Mouse (Mus musculus) hindbrain, embryonic 10.5 days (tissue): ENCODE measurements around the gene N4bp2. TPM values are rescaled to one million over a fixed set of nuclear protein-coding genes. Genes with fewer than 3 reads are reported as not detected.

Experiments
- DNase-seq: peaks from one replicate; pipeline ENCODE4 v3.0.0-alpha.2; 2017; ENCODE audit warnings: low spot score
- H3K27ac ChIP-seq: fragments of 300-500 bp; sonication (generic); 2 replicates; pipeline ENCODE4 v1.5.1; 2016; ENCODE audit warnings: mild to moderate bottlenecking, moderate library complexity
- H3K27me3 ChIP-seq: fragments of 300-500 bp; sonication (generic); 2 replicates; pipeline ENCODE4 v1.6.1; 2016; ENCODE audit warnings: mild to moderate bottlenecking; ENCODE audit not compliant: poor library complexity, insufficient read depth, severe bottlenecking
- H3K36me3 ChIP-seq: fragments of 300-500 bp; sonication (generic); 2 replicates; pipeline ENCODE4 v1.6.1; 2016; ENCODE audit warnings: mild to moderate bottlenecking, moderate library complexity
- H3K4me1 ChIP-seq: fragments of 300-500 bp; sonication (generic); replicated peaks from 2 replicates; pipeline ENCODE4 v1.6.1; 2016; ENCODE audit warnings: mild to moderate bottlenecking
- H3K4me3 ChIP-seq: fragments of 300-500 bp; sonication (generic); 2 replicates; pipeline ENCODE4 v1.5.1; 2016; ENCODE audit warnings: mild to moderate bottlenecking, moderate library complexity
- H3K9me3 ChIP-seq: fragments of 300-500 bp; sonication (generic); 2 replicates; pipeline ENCODE4 v1.6.1; 2016; ENCODE audit warnings: mild to moderate bottlenecking, moderate library complexity
- WGBS: fragments of 180-500 bp; shearing (Covaris S2); methylation state at CpG from one replicate; pipeline ENCODE4 v1.1.7; 2016; 5-methylcytosine and 5-hydroxymethylcytosine counted together
- polyA plus RNA-seq: library from polyadenylated mRNA; unstranded; fragments of >200 nt; fragmentation: Nextera tagmentation; extraction: Ambion mirVana; gene quantifications from 2 replicates; pipeline ENCODE4 v1.2.1, GENCODE M21; 2016

Gene N4bp2
- polyA plus RNA-seq, 1 experiment from 2014 or later, result 21.6 TPM

DNA sequence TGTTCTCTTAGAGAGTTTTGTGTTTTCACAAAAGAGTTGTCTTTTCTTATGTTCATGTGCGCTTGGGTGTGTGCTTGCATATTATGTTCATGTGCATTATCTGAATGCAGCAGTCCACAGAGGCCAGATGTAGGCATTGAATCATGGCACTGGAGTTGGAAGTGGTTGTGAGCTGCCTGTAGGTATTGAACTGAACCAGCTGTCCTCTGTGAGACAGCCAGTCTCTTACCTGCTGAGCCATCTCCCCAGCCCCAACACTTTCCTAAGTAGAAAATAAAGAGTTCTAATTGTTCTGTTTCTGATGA, 32.6 kb downstream of the N4bp2 start:
- H3K9me3 ChIP-seq, result no peaks in the 10 kb centered on the region
- no peak overlapping the region for H3K27ac ChIP-seq
- peaks cover 90% of the 10 kb centered on the region for H3K36me3 ChIP-seq
- no peaks in the 10 kb centered on the region for H3K4me1 ChIP-seq
- H3K27me3 ChIP-seq, result no peaks in the 10 kb centered on the region
- no peak overlapping the region for H3K4me3 ChIP-seq
- no peak for DNase-seq
- 95% methylated on average over 1 of the region's 1 CpGs for WGBS

GRCm38 (mm10) chr5:65823601-65824133, 60.3 kb downstream of the N4bp2 start:
- DNase-seq, result no peak
- peaks cover 92% of the 10 kb centered on the region for H3K36me3 ChIP-seq
- H3K9me3 ChIP-seq, result no peaks in the 10 kb centered on the region
- H3K27me3 ChIP-seq, result no peaks in the 10 kb centered on the region
- H3K27ac ChIP-seq, result no peak overlapping the region
- H3K4me1 ChIP-seq, result no peaks in the 10 kb centered on the region
- WGBS, result 75% methylated on average over 5 of the region's 5 CpGs
- no peak overlapping the region for H3K4me3 ChIP-seq

- 95% methylated on average over 4 of the region's 4 CpGs for WGBS
- Histone ChIP-seq H3K9me3 (no peaks in the 10 kb centered on the region), H3K27ac (no peak overlapping the region), H3K36me3 (peaks cover 81% of the 10 kb centered on the region), H3K27me3 (no peaks in the 10 kb centered on the region), H3K4me3 (no peak overlapping the region), H3K4me1 (no peaks in the 10 kb centered on the region)
- DNase-seq, result no peak
These were observed 63.2 kb downstream of the N4bp2 start for GRCm38 (mm10) chr5:65826476-65826875.

DNA sequence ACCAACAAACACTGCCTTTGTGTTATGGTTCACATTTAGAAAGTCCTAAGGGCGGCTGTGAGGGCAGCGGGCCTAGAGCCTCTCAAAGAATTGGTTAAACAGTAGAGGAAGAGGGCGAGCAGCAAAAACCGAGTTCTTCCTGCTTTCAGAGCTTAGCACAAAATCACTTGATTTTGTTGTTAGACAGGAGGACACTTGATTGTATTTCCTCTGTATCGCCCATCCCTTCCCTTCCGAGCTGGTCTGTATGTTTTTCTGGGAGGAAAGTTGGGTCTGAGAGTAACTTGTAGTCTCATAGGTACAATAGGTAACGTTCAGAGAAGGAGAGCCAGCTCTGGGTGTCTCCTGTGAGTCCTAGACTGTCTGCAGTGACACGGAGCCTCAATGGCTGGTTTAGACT, 63.8 kb downstream of the N4bp2 start:
- WGBS, result 90% methylated on average over 8 of the region's 8 CpGs
- Histone ChIP-seq H3K36me3 (peaks cover 81% of the 10 kb centered on the region), H3K4me3 (no peak overlapping the region), H3K4me1 (no peaks in the 10 kb centered on the region), H3K27me3 (no peaks in the 10 kb centered on the region), H3K27ac (no peak overlapping the region), H3K9me3 (no peaks in the 10 kb centered on the region)
- no peak for DNase-seq

GRCm38 (mm10) chr5:65828261-65828660, 64.9 kb downstream of the N4bp2 start:
- Histone ChIP-seq H3K27ac (no peak overlapping the region), H3K9me3 (no peaks in the 10 kb centered on the region), H3K4me1 (no peaks in the 10 kb centered on the region), H3K36me3 (peaks cover 77% of the 10 kb centered on the region), H3K4me3 (no peak overlapping the region), H3K27me3 (no peaks in the 10 kb centered on the region)
- DNase-seq, result no peak
- WGBS, result 95% methylated on average over 5 of the region's 5 CpGs

DNA sequence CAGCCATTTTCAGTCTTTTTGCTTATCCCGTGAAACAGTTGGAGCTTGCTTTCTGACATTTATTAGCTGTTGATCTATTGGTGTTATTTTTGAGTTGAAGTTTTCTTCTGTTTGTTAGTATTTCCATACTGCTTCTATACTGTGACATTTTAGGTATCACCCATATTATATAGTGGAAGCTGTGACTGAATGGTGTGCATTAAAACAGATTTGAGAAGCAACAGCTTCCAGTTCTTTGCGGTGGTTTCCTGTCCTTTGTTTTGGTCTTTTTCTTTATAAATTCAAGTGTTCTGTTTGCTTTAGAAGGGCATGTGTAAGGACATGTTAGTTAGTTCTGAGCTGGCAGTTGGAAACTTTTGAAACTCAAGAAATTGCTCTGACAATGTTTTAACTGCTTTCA, 65.7 kb downstream of the N4bp2 start:
- Histone ChIP-seq H3K27me3 (no peaks in the 10 kb centered on the region), H3K4me3 (no peak overlapping the region), H3K36me3 (peaks cover 69% of the 10 kb centered on the region), H3K27ac (no peak overlapping the region), H3K9me3 (no peaks in the 10 kb centered on the region), H3K4me1 (no peaks in the 10 kb centered on the region)
- WGBS, result 92% methylated on average over 2 of the region's 2 CpGs
- no peak for DNase-seq

DNA sequence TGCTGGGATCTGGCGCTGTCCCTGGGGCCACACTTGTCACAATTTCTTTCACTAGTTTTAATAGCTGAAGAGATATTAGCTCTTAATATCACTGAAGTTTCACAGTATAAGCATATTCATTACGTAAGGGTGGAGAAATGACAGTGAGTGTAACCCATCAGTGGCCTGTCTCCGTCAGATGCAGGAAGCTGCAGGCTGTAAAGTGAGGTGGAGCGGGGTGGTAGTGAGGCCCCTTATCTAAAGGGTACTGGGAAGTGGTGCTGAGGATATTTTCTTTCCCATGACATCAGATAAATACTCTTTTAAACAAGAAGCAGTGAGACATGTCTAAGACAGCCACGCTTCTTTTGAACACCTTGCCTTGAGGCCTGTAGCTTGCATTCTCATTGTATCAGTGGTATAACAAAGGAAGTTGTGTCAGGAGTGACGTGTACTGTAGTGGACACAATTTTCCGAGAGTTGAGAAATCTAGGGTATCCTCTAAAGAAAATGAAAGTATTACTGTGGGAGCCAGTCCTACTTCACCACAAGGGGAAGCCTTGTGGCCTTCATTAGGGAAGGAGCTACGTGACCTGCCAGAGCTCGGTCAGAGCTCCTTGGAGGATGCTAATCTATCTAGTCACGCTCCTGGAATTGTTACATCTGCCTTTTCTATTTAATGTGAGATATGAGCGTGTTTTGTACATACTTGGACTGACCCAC, 68.7 kb downstream of the N4bp2 start:
- Histone ChIP-seq H3K4me3 (no peak overlapping the region), H3K36me3 (peaks cover 47% of the 10 kb centered on the region), H3K4me1 (peaks cover 10% of the 10 kb centered on the region; the same call in 1 of the 2 replicates), H3K9me3 (no peaks in the 10 kb centered on the region), H3K27me3 (no peaks in the 10 kb centered on the region), H3K27ac (no peak overlapping the region)
- 93% methylated on average over 11 of the region's 11 CpGs for WGBS
- DNase-seq, result no peak

- Histone ChIP-seq H3K4me3 (no peak overlapping the region), H3K36me3 (peaks cover 40% of the 10 kb centered on the region), H3K9me3 (no peaks in the 10 kb centered on the region), H3K4me1 (peaks cover 13% of the 10 kb centered on the region; the same call in 1 of the 2 replicates), H3K27ac (no peak overlapping the region), H3K27me3 (no peaks in the 10 kb centered on the region)
- WGBS, result 78% methylated on average over 3 of the region's 3 CpGs
- DNase-seq, result no peak
These were observed 69.8 kb downstream of the N4bp2 start for GRCm38 (mm10) chr5:65833092-65833491.

- no peak overlapping the region for H3K27ac ChIP-seq
- no peaks in the 10 kb centered on the region for H3K27me3 ChIP-seq
- no peaks in the 10 kb centered on the region for H3K9me3 ChIP-seq
- H3K36me3 ChIP-seq, result peaks cover 37% of the 10 kb centered on the region
- no peak for DNase-seq
- H3K4me3 ChIP-seq, result no peak overlapping the region
- H3K4me1 ChIP-seq, result peaks cover 13% of the 10 kb centered on the region; the same call in 1 of the 2 replicates
- WGBS, result 92% methylated on average over 8 of the region's 8 CpGs
These were observed 70.6 kb downstream of the N4bp2 start for GRCm38 (mm10) chr5:65833766-65834498.

DNA sequence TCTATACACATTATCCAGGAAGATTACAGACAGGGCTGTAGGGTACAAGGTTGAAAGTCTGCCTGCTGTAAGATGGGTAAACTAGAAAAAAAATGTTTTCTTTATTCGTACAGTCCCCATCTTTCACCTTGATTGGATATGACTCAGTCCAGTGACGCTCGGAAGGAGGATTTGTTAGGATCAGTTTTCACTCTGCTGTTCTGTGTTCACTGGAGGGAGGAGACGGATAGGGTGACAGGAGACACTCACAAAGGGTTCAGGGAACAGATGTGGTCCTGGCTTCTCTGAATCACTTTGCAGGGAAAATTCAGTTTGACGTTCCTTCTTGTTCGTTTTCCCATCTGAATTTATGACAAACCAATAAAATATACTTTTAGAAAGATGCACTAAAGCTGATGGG, 74.7 kb downstream of the N4bp2 start:
- 73% methylated on average over 6 of the region's 6 CpGs for WGBS
- Histone ChIP-seq H3K9me3 (no peaks in the 10 kb centered on the region), H3K27ac (no peak overlapping the region), H3K4me3 (no peak overlapping the region), H3K4me1 (peaks cover 13% of the 10 kb centered on the region; the same call in 1 of the 2 replicates), H3K27me3 (no peaks in the 10 kb centered on the region), H3K36me3 (peaks cover 6% of the 10 kb centered on the region)
- no peak for DNase-seq

DNA sequence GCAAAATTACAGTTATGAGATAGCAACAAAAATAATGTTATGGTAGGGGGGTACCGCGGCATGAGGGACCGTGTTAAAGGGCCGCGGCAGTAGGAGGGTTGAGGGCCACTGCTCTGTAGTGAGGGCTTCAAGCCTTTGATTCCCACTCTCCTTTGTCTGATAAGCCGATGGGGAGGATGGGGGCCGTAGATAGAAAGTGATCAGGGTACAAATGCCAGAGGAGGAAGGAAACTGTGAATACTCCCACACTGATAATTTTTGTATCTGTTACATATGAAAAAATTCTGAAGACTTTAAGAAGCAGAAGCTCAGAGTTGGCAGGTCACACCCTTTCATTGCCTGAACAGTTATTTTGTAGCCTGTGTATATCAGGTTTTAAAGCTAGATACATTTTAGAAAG, 79.6 kb downstream of the N4bp2 start:
- Histone ChIP-seq H3K4me3 (no peak overlapping the region), H3K9me3 (no peaks in the 10 kb centered on the region), H3K4me1 (no peaks in the 10 kb centered on the region; the same call in 1 of the 2 replicates), H3K27ac (no peak overlapping the region), H3K27me3 (no peaks in the 10 kb centered on the region), H3K36me3 (no peaks in the 10 kb centered on the region)
- DNase-seq, result no peak
- 93% methylated on average over 7 of the region's 7 CpGs for WGBS

DNA sequence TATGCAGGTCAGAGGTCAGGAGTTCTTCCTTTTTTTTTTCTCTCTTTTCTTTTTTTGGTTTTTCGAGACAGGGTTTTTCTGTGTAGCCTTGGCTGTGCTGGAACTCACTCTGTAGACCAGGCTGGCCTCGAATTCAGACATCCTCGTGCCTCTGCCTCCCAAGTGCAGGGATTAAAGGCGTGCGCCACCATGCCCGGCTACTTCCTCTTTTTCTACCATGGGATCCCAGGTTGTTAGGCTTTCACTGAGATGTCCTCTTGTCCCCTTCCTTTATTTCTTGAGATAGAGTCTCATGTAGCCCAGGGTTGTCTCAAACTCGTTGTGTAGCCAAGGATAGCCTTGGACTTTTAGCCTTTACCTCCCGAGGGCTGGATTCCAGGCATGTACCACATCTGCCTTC, 83.2 kb downstream of the N4bp2 start:
- no peaks in the 10 kb centered on the region; the same call in 1 of the 2 replicates for H3K4me1 ChIP-seq

GRCm38 (mm10) chr5:65846958-65847357, 83.6 kb downstream of the N4bp2 start:
- Histone ChIP-seq H3K9me3 (no peaks in the 10 kb centered on the region), H3K4me3 (no peak overlapping the region), H3K4me1 (no peaks in the 10 kb centered on the region), H3K27me3 (no peaks in the 10 kb centered on the region), H3K36me3 (no peaks in the 10 kb centered on the region), H3K27ac (no peak overlapping the region)
- DNase-seq, result no peak
- 86% methylated on average over 3 of the region's 3 CpGs for WGBS

More for the DNA sequence above, 83.2 kb downstream of the N4bp2 start:
- 85% methylated on average over 8 of the region's 8 CpGs for WGBS
- no peak overlapping the region for H3K4me3 ChIP-seq
- no peak for DNase-seq
- no peak overlapping the region for H3K27ac ChIP-seq
- no peaks in the 10 kb centered on the region for H3K9me3 ChIP-seq
- no peaks in the 10 kb centered on the region for H3K36me3 ChIP-seq
- no peaks in the 10 kb centered on the region for H3K27me3 ChIP-seq
